Mouse (Mus musculus) limb, embryonic 14.5 days (tissue): Measurements from ENCODE around the gene Kpna6. TPM values are rescaled to one million over a fixed set of nuclear protein-coding genes. Genes with fewer than 3 reads are reported as not detected.

Experiments
- ATAC-seq: fragments of 200-750 bp; cut with Nextera tagmentation; 2 replicates; pipeline ENCODE4 v1.8.0; 2017; ENCODE audit warnings: low read depth, moderate number of reproducible peaks, moderate TSS enrichment; ENCODE audit not compliant: low FRiP score
- DNase-seq: peaks from one replicate; pipeline ENCODE4 v3.0.0-alpha.2; 2015; ENCODE audit warnings: low spot score
- H3K27ac ChIP-seq: fragments of 300-500 bp; sonication (generic); replicated peaks from 2 replicates; pipeline ENCODE4 v1.5.1; 2014; ENCODE audit warnings: low read depth, mild to moderate bottlenecking, low read length, moderate library complexity, mixed read lengths
- H3K27me3 ChIP-seq: fragments of 300-500 bp; sonication (generic); 2 replicates; pipeline ENCODE4 v1.6.1; 2014; ENCODE audit warnings: low read length, mixed read lengths; ENCODE audit not compliant: control insufficient read depth, insufficient read depth
- H3K36me3 ChIP-seq: fragments of 300-500 bp; sonication (generic); 2 replicates; pipeline ENCODE4 v1.6.1; 2014; ENCODE audit warnings: mild to moderate bottlenecking, low read length, moderate library complexity, mixed read lengths; ENCODE audit not compliant: control insufficient read depth, insufficient read depth
- H3K4me1 ChIP-seq: fragments of 300-500 bp; sonication (generic); 2 replicates; pipeline ENCODE4 v1.6.1; 2014; ENCODE audit warnings: antibody characterized with exemption, low read length, mixed read lengths; ENCODE audit not compliant: control insufficient read depth, insufficient read depth
- H3K4me2 ChIP-seq: fragments of 300-500 bp; sonication (generic); replicated peaks from 2 replicates; pipeline ENCODE4 v1.6.1; 2014; ENCODE audit warnings: low read depth, mild to moderate bottlenecking, low read length, moderate library complexity; ENCODE audit not compliant: severe bottlenecking
- H3K4me3 ChIP-seq: fragments of 300-500 bp; sonication (generic); replicated peaks from 2 replicates; pipeline ENCODE4 v1.5.1; 2014; ENCODE audit warnings: low read length
- H3K9ac ChIP-seq: fragments of 300-500 bp; sonication (generic); 2 replicates; pipeline ENCODE4 v1.6.1; 2014; ENCODE audit warnings: mild to moderate bottlenecking, low read depth, low read length, moderate library complexity; ENCODE audit not compliant: severe bottlenecking
- H3K9me3 ChIP-seq: fragments of 300-500 bp; sonication (generic); 2 replicates; pipeline ENCODE4 v1.6.1; 2016; ENCODE audit warnings: low read length; ENCODE audit not compliant: control insufficient read depth
- POLR2A ChIP-seq: fragments of 200-500 bp; IDR thresholded peaks from 2 replicates; pipeline ENCODE4 v1.8.0; 2012; ENCODE audit warnings: inconsistent platforms, mild to moderate bottlenecking, moderate library complexity, borderline replicate concordance; ENCODE audit not compliant: insufficient read depth, insufficient read length; ENCODE audit errors: extremely low read depth
- WGBS: fragments of 180-500 bp; shearing (Covaris S2); extraction: QIAGEN DNeasy Blood & Tissue Kit; methylation state at CpG from one replicate; pipeline ENCODE4 v1.1.7; 2014; 5-methylcytosine and 5-hydroxymethylcytosine counted together
- polyA plus RNA-seq, 2 experiments: library from polyadenylated mRNA; depleted of rRNA in 1 of 2; stranded (reverse) in 1 of 2; unstranded in 1 of 2; fragments of >200 nt; fragmentation: Nextera tagmentation in 1 of 2; extraction: Ambion mirVana in 1 of 2; gene quantifications; 2 replicates each; pipeline versions ENCODE4 v1.2.1 to v1.2.3; 2012 to 2014

Gene Kpna6
- 35.2 and 40.5 TPM in 2 replicates for polyA plus RNA-seq (2012; rRNA removed)
- polyA plus RNA-seq (2014; fragmentation: Nextera tagmentation; extraction: Ambion mirVana), result 14.6 and 15.2 TPM in 2 replicates

GRCm38 (mm10) chr4:129672083-129672877 is at the start of gene Kpna6:
Gene Kpna6, minus strand, starts transcription at chr4:129672767.
- TF ChIP-seq POLR2A, result no peak
- H3K27ac ChIP-seq, result peak within 1 kb of the TSS; percentile 94
- ATAC-seq (peak; percentile 93), DNase-seq (peak; percentile 87)
- no peaks in the 10 kb centered on the region for H3K9me3 ChIP-seq
- 2% methylated on average over 53 of the region's 65 CpGs for WGBS
- H3K27me3 ChIP-seq, result no peaks in the 10 kb centered on the region
- H3K36me3 ChIP-seq, result peaks cover 24% of the 10 kb centered on the region
- peak within 1 kb of the TSS; percentile 93 for H3K9ac ChIP-seq
- H3K4me3 ChIP-seq, result peak within 1 kb of the TSS; percentile 89
- peak within 1 kb of the TSS; percentile 70 for H3K4me2 ChIP-seq
- H3K4me1 ChIP-seq, result peaks cover 9% of the 10 kb centered on the region

- Histone ChIP-seq H3K36me3 (peaks cover 83% of the 10 kb centered on the region), H3K9me3 (no peaks in the 10 kb centered on the region), H3K27me3 (no peaks in the 10 kb centered on the region), H3K9ac (no peak overlapping the region), H3K4me2 (no peak overlapping the region), H3K4me1 (no peaks in the 10 kb centered on the region), H3K4me3 (no peak overlapping the region), H3K27ac (no peak overlapping the region)
- TF ChIP-seq POLR2A, result no peak
- DNase-seq (no peak), ATAC-seq (no peak)
- 86% methylated on average over 9 of the region's 9 CpGs for WGBS
These were observed 43.7 kb upstream of the Kpna6 start for GRCm38 (mm10) chr4:129716310-129716709.

- Histone ChIP-seq H3K27me3 (no peaks in the 10 kb centered on the region), H3K36me3 (peaks cover 88% of the 10 kb centered on the region), H3K9me3 (no peaks in the 10 kb centered on the region), H3K4me3 (no peak overlapping the region), H3K27ac (0 out of 2 replicates have a peak overlapping the region, but pooled peaks have one; percentile 33), H3K4me1 (no peaks in the 10 kb centered on the region), H3K4me2 (no peak overlapping the region), H3K9ac (no peak overlapping the region)
- DNase-seq, result peak; percentile 31
- TF ChIP-seq POLR2A, result no peak
- 91% methylated on average over 8 of the region's 8 CpGs for WGBS
- ATAC-seq, result 0 out of 2 replicates have a peak, but pooled peaks have one; percentile 46
These were observed 37.0 kb upstream of the Kpna6 start for GRCm38 (mm10) chr4:129709486-129710129.

- no peak for DNase-seq
- Histone ChIP-seq H3K4me1 (peaks cover 18% of the 10 kb centered on the region), H3K9me3 (no peaks in the 10 kb centered on the region), H3K36me3 (peaks cover 85% of the 10 kb centered on the region), H3K4me2 (no peak overlapping the region), H3K9ac (no peak overlapping the region), H3K27me3 (no peaks in the 10 kb centered on the region), H3K27ac (no peak overlapping the region), H3K4me3 (no peak overlapping the region)
- WGBS, result 46% methylated on average over 3 of the region's 3 CpGs
- no peak for ATAC-seq
- no peak for TF ChIP-seq POLR2A
These were observed 34.2 kb upstream of the Kpna6 start for GRCm38 (mm10) chr4:129706750-129707149.

- no peak for TF ChIP-seq POLR2A
- Histone ChIP-seq H3K4me1 (peaks cover 26% of the 10 kb centered on the region), H3K4me3 (no peak overlapping the region), H3K9ac (no peak overlapping the region; the same call in 1 of the 2 replicates), H3K27me3 (no peaks in the 10 kb centered on the region), H3K4me2 (peak overlapping the region; percentile 5; the same call in 1 of the 2 replicates), H3K36me3 (peaks cover 43% of the 10 kb centered on the region), H3K9me3 (no peaks in the 10 kb centered on the region), H3K27ac (peak overlapping the region; percentile 80)
- peak; percentile 88 for ATAC-seq
- 7% methylated on average over 11 of the region's 11 CpGs for WGBS
- DNase-seq, result peak; percentile 90
These were observed 29.9 kb upstream of the Kpna6 start for GRCm38 (mm10) chr4:129702454-129702853.
